Mouse (Mus musculus) Muller cell, postnatal 12 days (primary cell): ENCODE data around the gene Gm9837.

Experiments used
- DNase-seq: peaks from one replicate; pipeline ENCODE4 v3.0.0-alpha.2; 2015; ENCODE audit errors: inconsistent ontology term

The Gm9837 gene

GRCm38 (mm10) chr11:53469968-53470695 is at the start of gene Gm9837:
Gene Gm9837, minus strand, starts transcription at chr11:53470479.
- peak; percentile 92 for DNase-seq

DNA sequence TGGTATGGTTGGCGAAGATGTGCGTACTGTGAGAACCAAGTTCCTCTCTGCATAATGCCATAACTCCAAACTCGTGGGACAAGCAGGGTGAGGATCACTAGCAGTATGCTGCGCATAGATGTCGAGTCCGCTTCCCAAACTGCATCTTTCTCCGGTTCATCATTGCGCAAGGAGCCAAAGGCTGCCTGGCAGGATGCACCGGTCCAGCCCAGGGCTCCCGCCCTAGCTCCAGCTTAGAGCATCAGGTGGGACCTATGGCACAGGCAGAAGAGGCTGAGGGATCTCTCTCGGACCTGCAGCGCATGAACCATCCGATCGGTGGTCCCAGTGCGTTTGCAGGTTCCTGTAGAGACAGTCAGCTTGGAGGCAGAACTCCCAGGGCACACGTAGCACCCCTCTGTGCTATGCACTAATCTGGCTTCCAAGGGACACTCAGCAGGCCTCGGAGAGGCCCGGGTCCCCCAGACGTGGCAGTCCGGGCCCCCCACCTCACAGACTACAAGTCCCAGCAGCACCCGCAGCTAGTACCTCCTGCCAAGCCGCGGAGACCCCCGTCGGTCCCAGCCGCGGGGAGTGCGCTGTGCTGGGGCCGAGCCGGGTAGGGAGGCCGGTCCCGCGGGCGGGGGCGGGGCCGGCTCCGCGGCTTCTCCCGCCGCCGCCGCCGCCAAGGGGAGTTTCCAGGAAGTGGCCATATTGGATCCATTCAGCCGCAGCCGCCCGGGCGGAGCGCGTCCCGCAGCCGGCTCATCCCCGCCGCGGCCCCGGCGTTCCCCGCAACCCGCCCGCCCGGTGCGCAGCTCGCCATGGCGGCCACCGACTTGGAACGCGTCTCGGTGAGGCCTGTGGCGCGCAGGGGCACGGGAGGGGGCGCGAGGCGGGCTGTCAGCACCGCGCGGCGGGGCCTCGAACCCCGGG is 49.2 kb upstream of the Gm9837 start, which contains the start of gene Sept8:
Sept8 (plus strand) TSS at position 51 of the 915 bp plus-strand sequence.
- DNase-seq = peak; percentile 87

- DNase-seq = no peak
Measured at GRCm38 (mm10) chr11:53518759-53519158, 48.5 kb upstream of the Gm9837 start.

DNA sequence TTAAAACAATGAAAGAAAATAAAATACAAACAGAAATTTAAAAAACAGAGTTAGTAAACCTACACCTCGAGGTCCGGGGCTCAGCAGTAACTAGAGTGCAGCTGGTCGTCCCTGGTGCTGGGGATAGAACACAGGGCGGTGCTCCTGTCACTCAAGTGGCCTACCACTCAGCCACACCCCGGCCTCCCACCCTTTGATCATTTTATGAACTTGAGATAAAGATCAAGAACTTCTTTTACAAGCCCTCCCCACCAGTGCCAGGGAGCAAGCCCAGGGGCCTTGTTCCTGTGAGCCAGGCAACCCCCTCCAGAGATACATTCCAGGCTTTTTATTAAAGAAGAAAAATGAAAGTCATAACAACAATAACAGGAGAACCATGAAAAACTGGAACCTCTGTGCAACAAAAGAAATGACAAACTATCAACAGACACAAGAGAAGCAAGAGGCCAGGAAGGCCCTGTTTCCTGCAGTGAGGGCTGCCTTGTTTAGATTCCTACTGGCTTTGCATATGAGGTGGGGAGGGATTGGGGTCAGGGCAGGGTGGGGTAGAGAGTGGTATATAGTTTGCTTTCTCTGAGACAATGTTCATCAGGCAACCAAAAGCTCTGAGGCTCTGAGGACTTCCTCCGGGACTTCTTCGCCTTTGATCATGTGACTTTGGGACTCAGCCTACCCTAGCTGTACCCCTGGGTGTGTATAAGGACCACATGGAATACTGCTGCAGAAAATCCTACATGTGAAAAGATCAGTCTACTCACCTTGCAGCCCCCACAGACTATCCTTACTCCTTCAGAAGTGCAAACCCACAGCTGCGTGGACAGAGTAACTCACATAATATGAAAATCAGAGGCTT is 46.7 kb upstream of the Gm9837 start:
- DNase-seq = no peak

GRCm38 (mm10) chr11:53510351-53510750 is 40.1 kb upstream of the Gm9837 start:
- DNase-seq = no peak

DNA sequence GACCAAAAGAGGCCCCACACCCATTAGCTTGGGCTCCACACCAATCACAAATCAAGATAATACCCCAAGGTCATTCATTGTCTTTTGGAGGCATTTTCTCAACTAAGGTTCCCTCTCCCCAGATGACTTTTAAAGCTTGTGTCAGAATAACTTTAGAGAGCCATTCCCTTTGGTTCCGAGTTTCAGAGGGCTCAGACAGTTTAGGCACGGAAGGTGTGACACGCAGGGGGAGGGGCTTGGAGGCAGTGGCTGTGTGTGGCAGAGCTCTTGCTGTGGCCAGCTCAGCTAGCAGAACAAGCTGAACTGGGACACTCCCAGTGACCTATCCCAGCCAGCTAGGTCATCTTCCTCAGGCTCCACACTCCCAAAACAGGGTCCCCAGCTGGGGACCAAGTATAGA is 38.3 kb upstream of the Gm9837 start:
- DNase-seq = no peak

GRCm38 (mm10) chr11:53508152-53508551 is 37.9 kb upstream of the Gm9837 start:
- peak; percentile 83 for DNase-seq

- peak; percentile 70 for DNase-seq
Measured at GRCm38 (mm10) chr11:53507098-53507805, 37.0 kb upstream of the Gm9837 start.

- DNase-seq = peak; percentile 75
Measured at GRCm38 (mm10) chr11:53505026-53505663, 34.9 kb upstream of the Gm9837 start.

- no peak for DNase-seq
Measured at GRCm38 (mm10) chr11:53504376-53504775, 34.1 kb upstream of the Gm9837 start.

DNA sequence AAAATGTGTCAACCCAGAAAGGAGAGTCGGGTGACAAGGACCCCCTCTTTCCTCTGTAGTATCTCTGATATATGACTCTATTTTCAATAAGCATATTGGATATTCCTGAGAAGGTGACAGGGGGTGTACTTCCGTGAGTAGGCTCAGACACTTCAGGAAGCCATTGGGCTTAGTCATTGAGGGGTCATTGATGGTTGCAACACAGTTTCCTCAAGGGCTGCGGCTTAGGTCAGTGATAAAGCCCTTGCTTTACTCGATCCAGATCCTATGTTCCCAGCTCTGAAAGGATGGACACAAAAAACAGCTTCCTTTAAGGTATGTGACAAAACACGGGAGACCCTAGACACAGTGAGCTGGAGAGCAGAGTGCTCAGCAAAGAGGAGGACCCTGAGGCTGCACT is 33.5 kb upstream of the Gm9837 start:
- no peak for DNase-seq

DNA sequence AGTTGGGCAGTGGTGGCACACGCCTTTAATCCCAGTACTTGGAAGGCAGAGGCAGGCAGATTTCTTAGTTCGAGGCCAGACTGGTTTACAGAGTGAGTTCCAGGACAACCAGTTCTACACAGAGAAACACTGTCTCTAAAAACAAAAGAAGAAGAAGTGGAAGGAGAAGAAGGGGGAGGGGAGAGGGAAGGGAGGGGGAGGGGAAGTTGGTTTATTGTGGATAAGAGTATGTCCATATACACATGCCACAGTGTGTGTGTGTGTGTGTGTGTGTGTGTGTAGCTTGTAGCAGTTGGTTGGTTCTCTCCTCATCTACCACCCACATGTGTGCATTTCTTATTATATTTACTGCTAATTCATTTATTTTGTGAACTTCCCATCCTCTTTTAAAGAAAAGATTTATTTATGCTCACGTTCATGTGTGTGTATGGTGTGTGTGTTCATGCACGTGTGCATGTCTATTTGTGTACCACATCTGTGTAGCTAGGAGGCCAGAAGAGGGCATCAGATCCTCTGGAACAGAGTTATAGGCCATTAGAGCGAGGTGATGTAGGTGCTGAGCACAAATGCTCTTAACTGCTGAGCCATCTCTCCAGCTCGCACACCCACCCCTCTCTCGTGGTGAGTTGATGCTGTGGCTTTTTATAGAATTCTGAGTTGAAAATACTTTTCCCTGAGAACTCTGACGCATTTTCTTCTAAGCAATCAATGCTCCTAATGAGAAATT is 31.9 kb upstream of the Gm9837 start:
- DNase-seq = no peak

- DNase-seq = peak; percentile 85
Measured at GRCm38 (mm10) chr11:53500569-53500968, 30.3 kb upstream of the Gm9837 start.

GRCm38 (mm10) chr11:53496946-53497345 is 26.7 kb upstream of the Gm9837 start:
- peak; percentile 51 for DNase-seq

DNA sequence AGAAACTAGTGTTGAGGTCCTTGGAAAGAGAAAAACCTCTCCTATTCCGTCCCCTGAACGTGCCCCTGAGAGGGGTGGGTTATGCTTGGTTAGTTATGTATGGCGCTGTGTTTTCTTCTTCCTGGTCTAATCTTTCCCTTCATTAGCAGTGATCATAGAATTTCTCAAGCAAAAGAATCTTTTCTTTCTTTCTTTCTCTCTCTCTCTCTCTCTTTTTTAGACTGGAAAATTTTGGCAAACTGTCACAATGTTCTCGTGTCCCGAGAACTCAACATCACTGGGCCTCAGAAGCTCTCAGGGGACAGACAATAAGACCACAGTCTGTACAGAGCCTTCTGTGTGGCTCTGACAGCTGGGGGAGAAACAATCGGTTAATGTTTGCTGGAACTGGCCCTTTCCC is 25.1 kb upstream of the Gm9837 start:
- peak; percentile 66 for DNase-seq

GRCm38 (mm10) chr11:53493243-53493955 is 23.1 kb upstream of the Gm9837 start:
- peak; percentile 86 for DNase-seq

DNA sequence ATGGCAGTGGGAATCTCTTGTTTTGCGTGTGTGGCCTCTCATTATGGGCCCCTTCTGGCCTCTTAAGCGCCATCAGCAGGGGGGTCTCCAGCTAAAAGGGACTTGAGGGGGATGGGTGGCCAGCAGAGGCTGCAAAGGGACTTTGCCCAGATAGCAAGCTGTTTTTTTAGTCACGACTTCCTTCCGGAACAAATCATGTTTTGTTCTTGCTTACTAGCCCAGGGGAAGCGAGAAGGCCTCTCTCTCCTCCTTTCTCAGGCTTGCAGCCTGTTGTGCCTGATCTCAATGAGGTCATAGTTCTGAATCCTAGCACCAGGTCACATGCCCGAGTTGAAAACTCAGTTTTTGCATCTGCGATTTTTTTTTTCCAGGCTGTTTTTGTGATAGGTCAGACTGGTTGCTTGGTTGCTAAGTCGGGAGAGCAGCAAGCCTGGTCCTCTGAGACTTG is 21.7 kb upstream of the Gm9837 start:
- peak; percentile 72 for DNase-seq

DNA sequence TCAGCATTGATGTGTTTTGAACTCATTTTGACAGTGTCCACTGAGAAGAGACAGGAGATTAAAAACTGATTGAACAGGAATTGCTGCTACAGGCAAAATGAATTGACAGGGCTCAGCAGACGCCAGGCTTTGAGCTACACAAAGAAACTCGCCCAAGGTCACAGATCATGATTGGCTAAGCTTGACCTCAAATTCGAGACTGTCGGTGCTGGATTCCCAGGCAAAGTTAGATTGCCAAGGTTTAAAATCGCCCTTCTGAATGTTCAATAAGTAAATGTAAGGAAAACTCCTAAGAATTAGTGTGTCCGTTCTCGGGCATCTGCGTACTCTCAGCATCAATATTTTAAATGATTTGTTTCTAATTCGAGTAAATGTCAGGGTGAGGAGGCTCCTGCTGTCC is 19.1 kb upstream of the Gm9837 start:
- no peak for DNase-seq

DNA sequence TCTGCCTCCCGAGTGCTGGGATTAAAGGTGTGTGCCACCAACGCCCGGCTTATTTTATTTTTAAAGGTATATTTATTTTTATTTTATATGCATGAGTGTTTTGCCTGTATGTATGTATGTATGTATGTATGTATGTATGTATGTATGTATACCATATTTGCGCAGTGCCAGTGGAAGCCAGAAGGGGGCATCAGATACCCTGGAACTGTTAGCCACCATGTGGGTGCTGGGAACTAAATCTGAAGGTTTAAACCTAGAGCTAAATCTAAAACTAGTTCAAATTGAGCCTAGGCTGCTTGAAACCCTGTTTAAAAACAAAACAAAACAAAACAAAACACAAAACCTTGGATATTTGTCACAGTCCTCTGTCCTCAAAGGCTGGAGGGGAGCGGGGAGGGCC is 18.7 kb upstream of the Gm9837 start:
- no peak for DNase-seq
